Mouse (Mus musculus) kidney, adult 2 months (tissue): ENCODE measurements around the gene Gm5741. TPM values are rescaled to one million over a fixed set of nuclear protein-coding genes. Genes with fewer than 3 reads are reported as not detected.
"Not testable (repeated sequence)": the region's sequence is repeated elsewhere in the genome, so short reads cannot be mapped to it uniquely, and the experiment has no call there.

Source experiments
- DNase-seq: peaks from one replicate; pipeline ENCODE4 v3.0.0; 2021
- H3K27ac ChIP-seq: fragments of 200-500 bp; 2 replicates; pipeline ENCODE4 v1.5.1; 2012; ENCODE audit warnings: low read depth, low read length, control low read depth, inconsistent platforms; ENCODE audit not compliant: insufficient read depth
- H3K27me3 ChIP-seq: fragments of 200-500 bp; replicated peaks from 2 replicates; pipeline ENCODE4 v1.6.1; 2012; ENCODE audit warnings: mild to moderate bottlenecking, moderate library complexity, low read length, inconsistent platforms; ENCODE audit not compliant: control insufficient read depth, insufficient read depth
- H3K36me3 ChIP-seq: fragments of 200-500 bp; 2 replicates; pipeline ENCODE4 v1.6.1; 2012; ENCODE audit warnings: mild to moderate bottlenecking, moderate library complexity, low read length, inconsistent platforms; ENCODE audit not compliant: control insufficient read depth, insufficient read depth
- H3K4me1 ChIP-seq: fragments of 200-500 bp; 2 replicates; pipeline ENCODE4 v1.6.1; 2011; ENCODE audit warnings: low read length; ENCODE audit not compliant: control insufficient read depth, insufficient read depth
- H3K4me3 ChIP-seq: fragments of 200-500 bp; 2 replicates; pipeline ENCODE4 v1.5.1; 2011; ENCODE audit warnings: mild to moderate bottlenecking, low read depth, low read length, control low read depth; ENCODE audit not compliant: insufficient read depth
- CTCF ChIP-seq: fragments of 200-500 bp; conservative IDR thresholded peaks from 2 replicates; pipeline ENCODE4 v1.5.1; 2011; ENCODE audit warnings: low read depth, mild to moderate bottlenecking, control low read depth, low read length, moderate library complexity, mixed read lengths; ENCODE audit not compliant: insufficient read depth, insufficient read length
- POLR2A ChIP-seq: fragments of 200-500 bp; IDR thresholded peaks from one replicate; pipeline ENCODE4 v1.6.1; 2011; ENCODE audit warnings: low read depth, low read length, control low read depth
- WGBS: fragments of 180-500 bp; shearing (Covaris S2); methylation state at CpG from one replicate; pipeline ENCODE4 v1.1.7; 2018; 5-methylcytosine and 5-hydroxymethylcytosine counted together
- polyA plus RNA-seq: library from polyadenylated mRNA; depleted of rRNA; stranded (reverse); fragments of >200 nt; gene quantifications from 2 replicates; pipeline ENCODE4 v1.2.3, GENCODE M21; 2012

Gm5741 gene
- polyA plus RNA-seq, 1 experiment, result 0.91 TPM

GRCm38 (mm10) chr8:85095051-85095450 lies 27.3 kb upstream of the Gm5741 start:
- Histone ChIP-seq H3K27ac (no peak overlapping the region), H3K27me3 (no peaks in the 10 kb centered on the region), H3K4me3 (no peak overlapping the region), H3K4me1 (no peaks in the 10 kb centered on the region), H3K36me3 (no peaks in the 10 kb centered on the region; the same call in 1 of the 2 replicates)
- 91% methylated on average over 13 of the region's 13 CpGs for WGBS
- DNase-seq, result no peak
- no peak for TF ChIP-seq CTCF

DNA sequence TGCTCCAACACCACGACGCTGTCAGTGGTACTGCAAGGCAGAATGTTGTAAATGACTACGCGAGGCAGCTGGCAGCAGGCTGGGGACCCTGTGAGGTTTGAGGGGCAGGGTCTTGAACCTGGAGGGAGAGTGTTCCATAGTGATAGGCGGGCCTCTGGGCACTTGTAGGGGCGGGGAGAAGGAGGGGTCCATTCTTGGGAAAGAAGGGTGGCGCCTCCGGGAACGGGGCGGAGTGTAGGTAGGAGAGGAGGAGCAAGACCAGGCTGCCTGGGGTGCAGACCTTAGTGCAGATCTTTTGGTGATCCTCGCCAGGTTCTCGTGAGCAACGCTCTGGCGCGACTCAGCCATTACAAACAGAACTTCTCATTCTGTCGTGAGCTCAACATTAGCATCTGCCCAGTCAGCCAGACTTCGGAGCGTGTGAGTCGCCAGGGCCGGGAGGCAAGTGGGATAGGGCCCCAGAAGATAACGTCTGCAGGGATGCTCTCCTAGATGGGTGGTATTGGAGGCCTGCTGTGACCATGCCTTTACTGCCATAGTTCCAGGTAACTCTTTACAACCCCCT lies 23.8 kb upstream of the Gm5741 start:
- Histone ChIP-seq H3K36me3 (no peaks in the 10 kb centered on the region; the same call in 1 of the 2 replicates), H3K27ac (no peak overlapping the region), H3K4me1 (no peaks in the 10 kb centered on the region), H3K4me3 (no peak overlapping the region), H3K27me3 (no peaks in the 10 kb centered on the region)
- no peak for DNase-seq
- 62% methylated on average over 21 of the region's 21 CpGs for WGBS
- TF ChIP-seq POLR2A (no peak), CTCF (no peak)

DNA sequence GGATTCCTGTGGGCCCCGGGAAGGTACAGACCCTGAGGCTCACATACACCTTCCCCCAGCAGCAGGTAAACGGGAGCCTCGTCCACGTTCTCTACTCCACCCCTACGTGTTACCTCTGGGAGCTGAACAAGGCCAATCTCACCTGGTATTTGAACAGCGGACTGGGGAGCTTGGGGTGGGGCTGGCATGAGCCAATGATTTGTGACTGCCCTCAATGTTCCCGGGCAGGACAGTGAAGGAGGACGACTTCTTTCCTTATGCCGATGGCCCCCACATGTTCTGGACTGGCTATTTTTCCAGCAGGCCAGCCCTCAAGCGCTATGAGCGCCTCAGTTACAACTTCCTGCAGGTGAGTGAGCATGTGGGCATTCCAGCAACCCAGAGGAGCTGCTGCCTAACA lies 23.1 kb upstream of the Gm5741 start:
- DNase-seq, result no peak
- Histone ChIP-seq H3K27me3 (no peaks in the 10 kb centered on the region), H3K27ac (no peak overlapping the region), H3K4me3 (no peak overlapping the region), H3K36me3 (no peaks in the 10 kb centered on the region), H3K4me1 (no peaks in the 10 kb centered on the region)
- WGBS, result 90% methylated on average over 11 of the region's 11 CpGs
- TF ChIP-seq POLR2A, result no peak
- TF ChIP-seq CTCF, result no peak

GRCm38 (mm10) chr8:85088771-85089170 lies 21.0 kb upstream of the Gm5741 start:
- WGBS, result 88% methylated on average over 2 of the region's 2 CpGs
- Histone ChIP-seq H3K4me1 (no peaks in the 10 kb centered on the region; the same call in 1 of the 2 replicates), H3K4me3 (no peak overlapping the region), H3K27me3 (no peaks in the 10 kb centered on the region), H3K36me3 (no peaks in the 10 kb centered on the region), H3K27ac (no peak overlapping the region)
- no peak for TF ChIP-seq POLR2A
- no peak for TF ChIP-seq CTCF
- DNase-seq, result no peak

DNA sequence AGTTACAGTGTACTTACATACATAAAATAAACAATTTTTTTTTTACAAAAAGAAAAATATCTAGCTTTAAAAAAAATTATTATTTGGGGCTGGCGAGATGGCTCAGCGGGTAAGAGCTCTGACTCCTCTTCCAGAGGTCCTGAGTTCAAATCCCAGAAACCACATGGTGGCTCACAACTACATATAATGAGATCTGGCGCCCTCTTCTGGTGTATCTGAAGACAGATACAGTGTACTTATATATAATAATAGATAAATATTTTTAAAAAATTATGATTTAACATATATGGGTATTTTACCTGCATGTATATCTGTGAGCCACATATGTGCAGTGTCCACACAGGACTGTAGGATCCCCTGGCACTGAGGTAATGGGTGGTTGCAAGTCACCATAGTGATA lies 18.5 kb upstream of the Gm5741 start:
- 83% methylated on average over 3 of the region's 3 CpGs for WGBS
- no peak overlapping the region for H3K4me3 ChIP-seq
- no peaks in the 10 kb centered on the region for H3K36me3 ChIP-seq
- peaks cover 8% of the 10 kb centered on the region for H3K4me1 ChIP-seq
- no peaks in the 10 kb centered on the region for H3K27me3 ChIP-seq
- no peak for DNase-seq
- TF ChIP-seq POLR2A (no peak), CTCF (no peak)
- H3K27ac ChIP-seq, result no peak overlapping the region

- Histone ChIP-seq H3K4me3 (no peak overlapping the region), H3K27ac (no peak overlapping the region), H3K36me3 (no peaks in the 10 kb centered on the region), H3K27me3 (no peaks in the 10 kb centered on the region), H3K4me1 (peaks cover 12% of the 10 kb centered on the region)
- DNase-seq, result no peak
- 74% methylated on average over 8 of the region's 8 CpGs for WGBS
- no peak for TF ChIP-seq CTCF
- no peak for TF ChIP-seq POLR2A
These were observed 16.9 kb upstream of the Gm5741 start for GRCm38 (mm10) chr8:85084633-85085032.

DNA sequence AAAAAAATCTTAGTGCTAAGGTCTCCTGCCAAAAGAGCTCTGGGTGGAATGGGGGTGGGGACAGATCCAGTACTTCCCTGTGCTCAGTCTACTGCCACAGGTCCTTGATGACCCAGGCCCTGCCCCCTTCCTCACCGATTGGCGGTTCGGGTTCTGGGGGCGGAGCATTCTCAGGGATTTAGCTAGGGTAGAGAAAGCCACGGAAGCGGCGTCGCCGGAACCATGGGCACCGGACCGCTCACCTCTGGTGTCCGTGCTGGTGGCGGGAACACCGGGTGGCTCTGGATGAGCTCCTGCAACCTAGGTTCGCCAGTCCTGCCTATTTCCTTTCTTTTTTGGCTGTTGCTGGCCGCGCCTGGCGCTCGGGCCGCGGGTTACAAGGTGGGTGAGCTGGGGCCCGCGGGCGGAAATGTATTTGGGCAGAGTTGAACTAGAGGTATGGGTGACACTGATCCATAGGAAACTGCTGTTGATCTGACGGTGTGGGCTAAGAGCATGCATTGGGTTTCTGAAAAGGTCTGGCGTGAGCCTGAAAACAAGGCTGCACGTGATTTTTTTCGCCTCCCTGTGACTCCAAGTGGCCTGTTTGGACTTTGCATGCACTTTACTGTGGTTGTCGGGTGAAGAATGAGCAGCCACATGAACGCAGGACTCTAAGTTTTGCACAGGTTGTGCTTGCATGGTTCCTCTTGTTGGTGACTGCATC lies 15.5 kb upstream of the Gm5741 start, which contains the start of gene Man2b1:
Gene Man2b1 (plus strand): TSS at position 163 of the 706 bp plus-strand sequence.
- DNase-seq, result peak; percentile 98
- H3K4me1 ChIP-seq, result peaks cover 15% of the 10 kb centered on the region
- H3K27me3 ChIP-seq, result no peaks in the 10 kb centered on the region
- no peaks in the 10 kb centered on the region for H3K36me3 ChIP-seq
- H3K27ac ChIP-seq, result peak within 1 kb of the TSS; percentile 48
- TF ChIP-seq POLR2A, result peak; percentile 87
- peak; percentile 44 for TF ChIP-seq CTCF
- H3K4me3 ChIP-seq, result peak within 1 kb of the TSS; percentile 59
- under 1% methylated on average over 30 of the region's 30 CpGs for WGBS

DNA sequence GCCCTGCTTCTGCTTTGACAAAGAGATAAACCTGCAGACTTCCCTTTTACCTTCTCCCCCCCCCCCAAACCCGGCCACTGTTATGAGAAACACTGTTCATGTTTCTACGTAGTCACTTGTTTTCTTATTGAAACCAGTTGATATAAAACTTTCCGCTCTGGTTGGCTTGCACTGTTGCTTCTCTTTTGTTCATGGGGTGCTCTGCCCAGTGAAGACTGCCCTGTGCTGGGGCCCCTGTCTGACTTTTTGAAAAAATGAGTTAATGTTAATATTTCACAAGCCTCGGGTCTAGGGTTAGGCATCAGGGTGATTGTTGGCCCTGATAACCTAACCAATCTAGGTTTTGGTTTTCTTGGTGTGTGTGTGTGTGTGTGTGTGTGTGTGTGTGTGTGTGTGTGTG lies 14.4 kb upstream of the Gm5741 start:
- H3K27me3 ChIP-seq, H3K27ac ChIP-seq, H3K36me3 ChIP-seq, DNase-seq, H3K4me3 ChIP-seq: not testable (repeated sequence)
- 84% methylated on average over 4 of the region's 4 CpGs for WGBS
- H3K4me1 ChIP-seq, result peaks cover 15% of the 10 kb centered on the region
